Mouse (Mus musculus): ENCODE results near the gene Fyn. TPM values are rescaled to one million over a fixed set of nuclear protein-coding genes. Genes with fewer than 3 reads are reported as not detected.
A peak's percentile ranks its signal among the peaks of the same experiment; 100 is the strongest.

Fyn gene
- polyA plus RNA-seq, 1 experiment from 2014 or later: 13.5 TPM

DNA sequence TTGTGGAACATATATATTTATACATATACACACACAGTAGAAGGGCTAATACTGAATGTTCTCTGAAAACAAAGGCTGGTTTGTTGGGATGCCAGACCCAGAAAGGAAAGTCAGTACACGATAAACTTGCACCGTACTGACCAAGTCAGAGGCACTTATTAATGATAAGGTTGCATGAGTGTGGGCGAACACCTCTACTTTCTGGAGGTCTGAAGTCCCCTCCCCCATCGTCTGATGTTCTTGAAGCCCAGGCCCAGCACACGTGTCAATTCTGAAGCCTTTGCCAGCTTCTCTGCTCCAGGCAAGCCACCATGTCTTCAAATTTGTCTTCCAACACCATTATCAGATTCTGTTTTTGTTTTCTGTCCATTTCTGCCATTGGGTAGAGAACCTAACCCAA, 3.3 kb downstream of the Fyn start:
- H3K36me3 ChIP-seq (ENCODE audit: control insufficient read depth, insufficient read depth): no peaks in the 10 kb centered on the region
- H3K27ac ChIP-seq (ENCODE audit: low read depth, low read length): no peak overlapping the region
- ATAC-seq: no peak
- TF ChIP-seq CTCF (IDR thresholded peaks at IDR 0.05; ENCODE audit: low read depth): no peak
- no peaks in the 10 kb centered on the region for H3K9me3 ChIP-seq (ENCODE audit: control insufficient read depth)
- no peak overlapping the region for H3K9ac ChIP-seq (ENCODE audit: low read depth, low read length)
- WGBS: 85% methylated on average over 5 of the region's 5 CpGs
- peaks cover 19% of the 10 kb centered on the region for H3K4me1 ChIP-seq (replicated peaks; ENCODE audit: control insufficient read depth, insufficient read depth, low read length)
- H3K27me3 ChIP-seq (replicated peaks; ENCODE audit: control insufficient read depth, insufficient read depth, low read length): no peaks in the 10 kb centered on the region
- 0 out of 2 replicates have a peak overlapping the region, but pooled peaks have one; percentile 98 for H3K4me2 ChIP-seq (replicated peaks; ENCODE audit: low read depth)
- H3K4me3 ChIP-seq (ENCODE audit: low read depth, low read length): no peak overlapping the region

DNA sequence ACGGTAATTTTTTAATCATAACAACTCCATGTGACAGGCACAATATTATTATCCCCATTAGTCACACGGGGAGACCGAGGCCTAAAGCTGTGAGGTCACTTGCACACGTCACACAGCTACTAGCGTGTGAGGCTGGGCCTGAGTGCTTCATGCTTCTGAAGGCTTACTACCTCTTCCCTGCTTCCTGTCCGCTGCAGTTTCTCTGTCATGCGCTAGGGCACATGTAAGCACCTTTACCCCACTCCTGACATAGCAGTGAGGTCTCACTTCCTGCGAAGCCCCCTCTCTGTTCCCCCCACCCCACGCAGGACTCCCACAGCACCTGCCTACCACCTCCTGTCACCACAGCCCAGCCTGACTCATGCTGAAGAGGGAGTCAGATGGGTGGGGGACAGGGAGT, 8.0 kb downstream of the Fyn start:
- no peak overlapping the region for H3K9ac ChIP-seq (ENCODE audit: low read depth, low read length)
- H3K36me3 ChIP-seq (ENCODE audit: control insufficient read depth, insufficient read depth): no peaks in the 10 kb centered on the region
- no peak overlapping the region for H3K4me3 ChIP-seq (ENCODE audit: low read depth, low read length)
- peaks cover 18% of the 10 kb centered on the region for H3K4me1 ChIP-seq (replicated peaks; ENCODE audit: control insufficient read depth, insufficient read depth, low read length)
- 55% methylated on average over 9 of the region's 9 CpGs for WGBS
- no peaks in the 10 kb centered on the region for H3K9me3 ChIP-seq (ENCODE audit: control insufficient read depth)
- ATAC-seq: peak; percentile 38
- no peak overlapping the region for H3K27ac ChIP-seq (ENCODE audit: low read depth, low read length)
- H3K27me3 ChIP-seq (replicated peaks; ENCODE audit: control insufficient read depth, insufficient read depth, low read length): no peaks in the 10 kb centered on the region
- no peak for TF ChIP-seq CTCF (IDR thresholded peaks at IDR 0.05; ENCODE audit: low read depth)
- no peak overlapping the region for H3K4me2 ChIP-seq (replicated peaks; ENCODE audit: low read depth)

DNA sequence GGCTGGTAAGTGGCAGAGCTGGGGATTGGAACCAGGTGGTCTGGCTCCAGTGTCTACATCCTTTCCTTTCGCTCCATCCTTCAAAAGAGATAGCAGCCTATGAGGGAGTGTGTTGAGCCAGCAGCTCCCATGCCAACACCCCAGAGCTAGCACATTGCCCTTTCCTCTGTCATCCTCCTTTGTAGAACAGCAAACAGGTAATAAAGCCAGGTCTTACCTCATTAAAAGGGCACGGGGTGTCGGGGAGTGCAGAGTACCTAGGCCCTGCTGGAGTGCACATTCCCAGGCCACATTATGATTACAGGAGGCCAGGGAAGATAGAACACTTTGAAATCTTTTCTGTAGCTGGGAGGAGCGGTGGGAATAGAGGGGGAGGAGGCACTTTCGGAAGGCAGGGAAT, 8.6 kb downstream of the Fyn start:
- no peaks in the 10 kb centered on the region for H3K36me3 ChIP-seq (ENCODE audit: control insufficient read depth, insufficient read depth)
- no peak overlapping the region for H3K9ac ChIP-seq (ENCODE audit: low read depth, low read length)
- no peak overlapping the region for H3K27ac ChIP-seq (ENCODE audit: low read depth, low read length)
- H3K4me2 ChIP-seq (replicated peaks; ENCODE audit: low read depth): no peak overlapping the region
- peaks cover 17% of the 10 kb centered on the region for H3K4me1 ChIP-seq (replicated peaks; ENCODE audit: control insufficient read depth, insufficient read depth, low read length)
- H3K27me3 ChIP-seq (replicated peaks; ENCODE audit: control insufficient read depth, insufficient read depth, low read length): no peaks in the 10 kb centered on the region
- TF ChIP-seq CTCF (IDR thresholded peaks at IDR 0.05; ENCODE audit: low read depth): no peak
- WGBS: 58% methylated on average over 5 of the region's 5 CpGs
- H3K4me3 ChIP-seq (ENCODE audit: low read depth, low read length): no peak overlapping the region
- H3K9me3 ChIP-seq (ENCODE audit: control insufficient read depth): no peaks in the 10 kb centered on the region
- ATAC-seq: peak; percentile 79

DNA sequence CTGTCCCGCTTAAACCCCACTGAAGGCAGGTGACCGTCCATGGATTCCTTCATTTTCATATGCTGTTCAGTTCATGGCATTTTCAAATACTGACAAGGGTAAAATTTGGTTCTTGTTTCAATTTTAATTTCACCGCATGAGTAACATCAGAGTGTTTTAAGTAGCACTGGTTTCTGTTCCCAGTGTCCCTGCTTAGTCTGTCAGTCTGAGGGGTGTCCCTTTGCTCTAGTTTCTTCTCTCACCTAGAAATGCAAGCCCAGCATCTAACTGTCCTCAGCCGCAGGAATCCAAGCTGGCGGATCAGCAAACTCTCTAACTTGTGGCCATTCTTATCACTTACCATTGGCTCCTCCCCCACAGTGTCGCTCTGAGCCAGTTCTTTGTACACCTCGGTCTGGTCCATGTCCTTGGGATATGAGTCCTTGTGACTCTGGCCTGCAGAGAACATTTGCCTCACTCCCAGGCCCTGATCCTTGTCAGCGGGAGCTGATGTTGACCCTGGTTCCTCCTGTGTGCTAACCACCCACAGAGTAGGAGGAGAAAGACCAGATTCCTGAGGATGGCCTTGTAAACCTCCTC, 9.5 kb downstream of the Fyn start:
- Histone ChIP-seq H3K9me3 (ENCODE audit: control insufficient read depth) (no peaks in the 10 kb centered on the region), H3K4me1 (replicated peaks; ENCODE audit: control insufficient read depth, insufficient read depth, low read length) (peaks cover 17% of the 10 kb centered on the region), H3K4me3 (ENCODE audit: low read depth, low read length) (no peak overlapping the region), H3K4me2 (replicated peaks; ENCODE audit: low read depth) (no peak overlapping the region), H3K9ac (ENCODE audit: low read depth, low read length) (no peak overlapping the region), H3K27ac (ENCODE audit: low read depth, low read length) (no peak overlapping the region), H3K27me3 (replicated peaks; ENCODE audit: control insufficient read depth, insufficient read depth, low read length) (no peaks in the 10 kb centered on the region), H3K36me3 (ENCODE audit: control insufficient read depth, insufficient read depth) (no peaks in the 10 kb centered on the region)
- ATAC-seq: no peak
- 79% methylated on average over 8 of the region's 8 CpGs for WGBS
- TF ChIP-seq CTCF (IDR thresholded peaks at IDR 0.05; ENCODE audit: low read depth): no peak

DNA sequence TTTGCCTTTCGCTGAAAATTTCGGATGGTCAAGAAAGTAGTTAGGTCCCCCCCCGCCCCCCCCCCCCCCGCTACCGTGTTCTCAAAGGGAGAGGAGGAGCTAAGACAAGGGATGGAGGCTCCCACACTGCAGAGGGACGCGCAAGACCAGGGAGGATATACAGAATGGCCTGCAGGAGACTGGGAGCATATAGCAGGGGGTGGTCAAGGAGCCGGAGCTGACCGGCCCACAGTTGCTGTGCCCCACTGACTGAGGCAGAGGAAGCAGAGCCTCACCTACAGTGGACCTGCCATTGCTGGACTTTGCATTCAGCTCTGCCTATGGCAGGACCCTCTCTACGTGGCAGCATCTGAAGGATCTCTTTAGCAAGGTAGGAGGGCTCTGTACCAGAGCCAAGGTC, 10.6 kb downstream of the Fyn start:
- Histone ChIP-seq H3K4me1 (replicated peaks; ENCODE audit: control insufficient read depth, insufficient read depth, low read length) (peaks cover 17% of the 10 kb centered on the region), H3K9me3 (ENCODE audit: control insufficient read depth) (no peaks in the 10 kb centered on the region), H3K36me3 (ENCODE audit: control insufficient read depth, insufficient read depth) (no peaks in the 10 kb centered on the region), H3K4me3 (ENCODE audit: low read depth, low read length) (no peak overlapping the region), H3K27ac (ENCODE audit: low read depth, low read length) (no peak overlapping the region), H3K9ac (ENCODE audit: low read depth, low read length) (no peak overlapping the region), H3K4me2 (replicated peaks; ENCODE audit: low read depth) (no peak overlapping the region), H3K27me3 (replicated peaks; ENCODE audit: control insufficient read depth, insufficient read depth, low read length) (no peaks in the 10 kb centered on the region)
- no peak for TF ChIP-seq CTCF (IDR thresholded peaks at IDR 0.05; ENCODE audit: low read depth)
- ATAC-seq: no peak
- WGBS: 77% methylated on average over 10 of the region's 10 CpGs

DNA sequence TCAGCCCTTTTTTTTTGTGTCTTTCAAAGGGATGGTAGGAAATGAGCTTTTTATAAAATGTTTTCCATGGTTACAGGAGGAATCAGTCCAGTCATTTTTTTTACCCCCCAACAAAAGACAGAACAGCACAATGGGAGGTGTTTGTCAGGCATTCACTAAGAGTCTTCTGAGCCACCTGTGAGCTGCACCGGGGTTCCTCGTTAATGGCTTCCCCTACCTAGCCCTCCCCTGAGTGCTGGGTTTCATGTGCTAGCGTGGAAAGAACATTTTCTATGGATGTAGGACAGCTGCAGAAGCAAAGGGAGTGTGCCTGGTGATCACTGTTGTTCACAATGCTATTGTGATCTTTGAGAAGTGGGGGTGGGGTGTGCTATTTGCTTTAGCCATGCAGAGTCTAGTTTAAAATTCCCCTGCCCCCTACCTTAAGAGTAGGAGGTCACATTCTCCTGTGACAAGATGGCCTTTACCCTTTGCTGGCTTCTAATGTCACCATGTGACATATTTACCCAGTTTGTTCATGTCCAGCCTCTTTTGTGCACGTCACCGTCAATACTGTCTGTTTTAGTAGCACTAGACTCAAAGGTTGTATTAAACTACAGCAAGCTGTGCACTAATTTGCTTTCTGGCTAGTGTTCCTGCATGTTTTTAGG, 11.2 kb downstream of the Fyn start:
- no peak overlapping the region for H3K4me2 ChIP-seq (replicated peaks; ENCODE audit: low read depth)
- peaks cover 15% of the 10 kb centered on the region for H3K4me1 ChIP-seq (replicated peaks; ENCODE audit: control insufficient read depth, insufficient read depth, low read length)
- WGBS: 69% methylated on average over 5 of the region's 5 CpGs
- H3K9ac ChIP-seq (ENCODE audit: low read depth, low read length): no peak overlapping the region
- ATAC-seq: no peak
- no peaks in the 10 kb centered on the region for H3K9me3 ChIP-seq (ENCODE audit: control insufficient read depth)
- no peak for TF ChIP-seq CTCF (IDR thresholded peaks at IDR 0.05; ENCODE audit: low read depth)
- no peaks in the 10 kb centered on the region for H3K27me3 ChIP-seq (replicated peaks; ENCODE audit: control insufficient read depth, insufficient read depth, low read length)
- no peak overlapping the region for H3K4me3 ChIP-seq (ENCODE audit: low read depth, low read length)
- H3K27ac ChIP-seq (ENCODE audit: low read depth, low read length): no peak overlapping the region
- no peaks in the 10 kb centered on the region for H3K36me3 ChIP-seq (ENCODE audit: control insufficient read depth, insufficient read depth)

Data from intestine, postnatal 0 days (tissue).